In genomic region chr6:90360922-90361614, GRCm38 (mm10) we compare ENCODE assay signal across 19 mouse cellular contexts. TPM values are rescaled to one million over a fixed set of nuclear protein-coding genes. Genes with fewer than 3 reads are reported as not detected.
A peak's percentile ranks its signal among the peaks of the same experiment; 100 is the strongest.
DNase-seq lines count a peak whose midpoint lies in the region; ATAC-seq and TF ChIP-seq lines count a peak whose summit lies in the region.
"Had no signal": no experiment of that assay in that cellular context is flagged by ENCODE, and none has a peak within 500 bp of the region (broad histone marks: within the 10 kb centered on the region; RNA-seq: fewer than 3 reads in every experiment).

No protein-coding gene starts in this region.

- H3K4me1 ChIP-seq in kidney, adult 2 months (ENCODE audit: control insufficient read depth, insufficient read depth, low read length) = peaks cover 13% of the 10 kb centered on the region; the same call in 1 of the 2 replicates
- peaks cover 28% of the 10 kb centered on the region for H3K4me1 ChIP-seq in embryonic facial prominence, embryonic 14.5 days (ENCODE audit: control insufficient read depth, insufficient read depth, low read length)
- H3K4me1 ChIP-seq in stomach, embryonic 16.5 days (ENCODE audit: control insufficient read depth, insufficient read depth, low read length) = peaks cover 23% of the 10 kb centered on the region

- no peak for DNase-seq in kidney, adult 2 months
- no peak for DNase-seq in kidney, adult 18-20 months
- peak; percentile 77 for DNase-seq in ZHBTc4 (ENCODE audit: low read depth, low spot score)
- DNase-seq in embryonic facial prominence, embryonic 14.5 days (ENCODE audit: low spot score) = no peak
- DNase-seq in yolk sac, embryonic 10.5 days (ENCODE audit: low spot score) = no peak
- DNase-seq: liver, embryonic 13.5 days; right cerebral cortex, postnatal 25 days; thymus, adult 2 months had no signal

- H3K4me2 ChIP-seq in embryonic facial prominence, embryonic 14.5 days (ENCODE audit: low read depth, low read length) = no peak overlapping the region
- no peak overlapping the region for H3K4me2 ChIP-seq in stomach, embryonic 16.5 days (ENCODE audit: low read depth, low read length)
- H3K4me2 ChIP-seq: forebrain, embryonic 12.5 days; heart, embryonic 15.5 days; liver, embryonic 13.5 days; lung, embryonic 15.5 days; midbrain, embryonic 12.5 days had no signal

- H3K9ac ChIP-seq in embryonic facial prominence, embryonic 14.5 days (ENCODE audit: low read depth, low read length) = no peak overlapping the region
- H3K9ac ChIP-seq in stomach, embryonic 16.5 days (ENCODE audit: low read length) = no peak overlapping the region
- H3K9ac ChIP-seq: forebrain, embryonic 12.5 days; heart, embryonic 15.5 days; liver, embryonic 13.5 days; lung, embryonic 15.5 days; midbrain, embryonic 12.5 days had no signal

- WGBS in kidney, adult 2 months = 82% methylated on average over 6 of the region's 6 CpGs
- 83% methylated on average over 6 of the region's 6 CpGs for WGBS in embryonic facial prominence, embryonic 14.5 days
- WGBS in stomach, embryonic 16.5 days = 67% methylated on average over 6 of the region's 6 CpGs

- peak overlapping the region; percentile 69; the same call in 1 of the 2 replicates for H3K27ac ChIP-seq in kidney, adult 2 months (ENCODE audit: insufficient read depth, low read depth, low read length)
- peak overlapping the region; percentile 84 for H3K27ac ChIP-seq in embryonic facial prominence, embryonic 14.5 days (replicated peaks; ENCODE audit: low read depth, low read length)
- peak overlapping the region; percentile 68 for H3K27ac ChIP-seq in stomach, embryonic 16.5 days (ENCODE audit: low read length)
- H3K27ac ChIP-seq: hindbrain, embryonic 10.5 days; liver, embryonic 13.5 days; lung, embryonic 15.5 days; macrophage; midbrain, embryonic 12.5 days had no signal

- no peaks in the 10 kb centered on the region for H3K9me3 ChIP-seq in embryonic facial prominence, embryonic 14.5 days (ENCODE audit: control insufficient read depth, low read length)
- H3K9me3 ChIP-seq in stomach, embryonic 16.5 days (replicated peaks; ENCODE audit: control insufficient read depth, low read length) = no peaks in the 10 kb centered on the region
- H3K9me3 ChIP-seq: forebrain, embryonic 12.5 days; heart, embryonic 15.5 days; hindbrain, embryonic 10.5 days; liver, embryonic 13.5 days; lung, embryonic 15.5 days; midbrain, embryonic 12.5 days had no signal

- H3K27me3 ChIP-seq in kidney, adult 2 months (replicated peaks; ENCODE audit: control insufficient read depth, insufficient read depth, low read length) = no peaks in the 10 kb centered on the region
- H3K27me3 ChIP-seq in embryonic facial prominence, embryonic 14.5 days (replicated peaks; ENCODE audit: control insufficient read depth, insufficient read depth, low read length) = no peaks in the 10 kb centered on the region
- no peaks in the 10 kb centered on the region for H3K27me3 ChIP-seq in stomach, embryonic 16.5 days (ENCODE audit: control insufficient read depth, insufficient read depth, low read length)
- H3K27me3 ChIP-seq: forebrain, embryonic 12.5 days; heart, embryonic 15.5 days; liver, embryonic 13.5 days; lung, embryonic 15.5 days; midbrain, embryonic 12.5 days had no signal

- H3K4me3 ChIP-seq in kidney, adult 2 months (ENCODE audit: insufficient read depth, low read depth, low read length) = no peak overlapping the region
- no peak overlapping the region for H3K4me3 ChIP-seq in embryonic facial prominence, embryonic 14.5 days (ENCODE audit: low read depth, low read length)
- H3K4me3 ChIP-seq in stomach, embryonic 16.5 days (replicated peaks; ENCODE audit: low read length) = no peak overlapping the region
- H3K4me3 ChIP-seq: forebrain, embryonic 12.5 days; heart, embryonic 15.5 days; hindbrain, embryonic 10.5 days; liver, embryonic 13.5 days; lung, embryonic 15.5 days; midbrain, embryonic 12.5 days had no signal

- TF ChIP-seq CTCF in kidney, adult 2 months (conservative IDR thresholded peaks at IDR 0.05; ENCODE audit: insufficient read depth, insufficient read length, low read depth, low read length) = no peak

- no peaks in the 10 kb centered on the region for H3K36me3 ChIP-seq in kidney, adult 2 months (ENCODE audit: control insufficient read depth, insufficient read depth, low read length)
- H3K36me3 ChIP-seq in embryonic facial prominence, embryonic 14.5 days (ENCODE audit: control insufficient read depth, insufficient read depth, low read length) = no peaks in the 10 kb centered on the region
- no peaks in the 10 kb centered on the region for H3K36me3 ChIP-seq in stomach, embryonic 16.5 days (ENCODE audit: control insufficient read depth, insufficient read depth, low read length)
- H3K36me3 ChIP-seq: forebrain, embryonic 12.5 days; heart, embryonic 15.5 days; hindbrain, embryonic 10.5 days; liver, embryonic 13.5 days; lung, embryonic 15.5 days; midbrain, embryonic 12.5 days had no signal

- no peak for ATAC-seq in embryonic facial prominence, embryonic 14.5 days (ENCODE audit: low read depth)
- no peak for ATAC-seq in stomach, embryonic 16.5 days (ENCODE audit: insufficient read depth, low FRiP score)
- ATAC-seq in activated CD4-positive, CD25-positive, alpha-beta regulatory T cell, adult 4 months = no peak

- TF ChIP-seq POLR2A in kidney, adult 2 months (IDR thresholded peaks at IDR 0.05; ENCODE audit: low read depth, low read length) = no peak

RNA-seq across cellular contexts. Expression of gene Zxdc, which starts 8.2 kb away (rescaled TPM):
- polyA plus RNA-seq in kidney, adult 2 months (2012; rRNA removed) = 12.6 and 17.9 TPM in 2 replicates
- polyA plus RNA-seq in embryonic facial prominence, embryonic 14.5 days (2014; fragmentation: Nextera tagmentation; extraction: Ambion mirVana) = 11.9 and 12.9 TPM in 2 replicates
- 4.5 and 4.7 TPM in 2 replicates for polyA plus RNA-seq in stomach, embryonic 16.5 days (2015; fragmentation: Nextera tagmentation; extraction: Ambion mirVana)
- 1 to 10 TPM; 4.9 to 8.5 TPM for polyA plus RNA-seq in activated CD4-positive, CD25-positive, alpha-beta regulatory T cell, adult 4 months (2017; shearing (Covaris generic))

RNA-seq across cellular contexts. Expression of gene Uroc1, which starts 28.0 kb away (rescaled TPM):
- 34.0 and 50.2 TPM in 2 replicates for polyA plus RNA-seq in kidney, adult 2 months (2012; rRNA removed)
- polyA plus RNA-seq in embryonic facial prominence, embryonic 14.5 days (2014; fragmentation: Nextera tagmentation; extraction: Ambion mirVana) = 0.11 TPM in 1 of 2 replicates, not detected in the other
- polyA plus RNA-seq in stomach, embryonic 16.5 days (2015; fragmentation: Nextera tagmentation; extraction: Ambion mirVana) = 1.2 and 1.3 TPM in 2 replicates
- not detected for polyA plus RNA-seq in activated CD4-positive, CD25-positive, alpha-beta regulatory T cell, adult 4 months (2017; shearing (Covaris generic))
- polyA plus RNA-seq: cerebellum, adult 2 months; forebrain, embryonic 12.5 days; frontal cortex, adult 2 months; heart, embryonic 15.5 days; hindbrain, embryonic 10.5 days; lung, embryonic 15.5 days; macrophage; midbrain, embryonic 12.5 days; neural tube, embryonic 14.5 days had no signal

RNA-seq across cellular contexts. Expression of gene Chst13, which starts 36.1 kb away (rescaled TPM):
- 1.5 and 3.0 TPM in 2 replicates for polyA plus RNA-seq in kidney, adult 2 months (2012; rRNA removed)
- 3.1 and 6.4 TPM in 2 replicates for polyA plus RNA-seq in embryonic facial prominence, embryonic 14.5 days (2014; fragmentation: Nextera tagmentation; extraction: Ambion mirVana)
- polyA plus RNA-seq in stomach, embryonic 16.5 days (2015; fragmentation: Nextera tagmentation; extraction: Ambion mirVana) = 0.67 and 1.2 TPM in 2 replicates
- polyA plus RNA-seq in activated CD4-positive, CD25-positive, alpha-beta regulatory T cell, adult 4 months (2017; shearing (Covaris generic)) = not detected
- polyA plus RNA-seq: cerebellum, adult 2 months; forebrain, embryonic 12.5 days; heart, embryonic 15.5 days; hindbrain, embryonic 10.5 days; macrophage; midbrain, embryonic 12.5 days had no signal

Comparison
In these comparisons a context has a peak if more than half of its experiments do, and no peak if none do; other contexts are left out.
1. RNA of gene Uroc1, which starts 28.0 kb away (polyA plus RNA-seq): 34.0 to 50.2 TPM in kidney, adult 2 months; 1.2 to 1.3 TPM in stomach, embryonic 16.5 days, 0.11 TPM in embryonic facial prominence, embryonic 14.5 days and not detected in activated CD4-positive, CD25-positive, alpha-beta regulatory T cell, adult 4 months; every median in the first group is over 10 times any median in the second.
2. Peak in every context shown above with its lines, with median percentiles within 50 percentile points of each other: H3K27ac ChIP-seq.